Mouse (Mus musculus): Measurements from ENCODE around the gene Fam89b.
"Not testable (repeated sequence)": the region's sequence is repeated elsewhere in the genome, so short reads cannot be mapped to it uniquely, and the experiment has no call there.

Gene Fam89b

DNA sequence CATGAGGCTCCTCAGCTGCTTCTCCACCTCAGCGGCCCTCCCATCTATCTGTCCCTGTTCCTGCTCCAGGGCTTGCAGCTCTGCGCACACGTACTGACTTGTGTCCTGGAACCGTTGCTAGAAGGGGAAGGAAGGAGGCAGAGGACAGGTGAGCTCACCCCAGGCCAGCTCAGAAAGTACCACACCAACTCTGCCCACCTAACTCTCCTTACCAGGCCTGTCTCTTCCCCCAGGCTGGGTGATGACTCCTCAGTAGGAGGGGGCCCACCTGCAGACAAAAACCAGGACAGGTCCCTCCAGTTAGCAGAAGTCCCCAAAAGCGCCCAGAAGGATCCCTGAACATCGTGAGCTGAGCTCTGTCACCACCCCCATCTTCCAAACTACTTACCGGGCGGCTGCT is 18.9 kb downstream of the Fam89b start:
- no peak for DNase-seq (ENCODE audit: low spot score)

DNA sequence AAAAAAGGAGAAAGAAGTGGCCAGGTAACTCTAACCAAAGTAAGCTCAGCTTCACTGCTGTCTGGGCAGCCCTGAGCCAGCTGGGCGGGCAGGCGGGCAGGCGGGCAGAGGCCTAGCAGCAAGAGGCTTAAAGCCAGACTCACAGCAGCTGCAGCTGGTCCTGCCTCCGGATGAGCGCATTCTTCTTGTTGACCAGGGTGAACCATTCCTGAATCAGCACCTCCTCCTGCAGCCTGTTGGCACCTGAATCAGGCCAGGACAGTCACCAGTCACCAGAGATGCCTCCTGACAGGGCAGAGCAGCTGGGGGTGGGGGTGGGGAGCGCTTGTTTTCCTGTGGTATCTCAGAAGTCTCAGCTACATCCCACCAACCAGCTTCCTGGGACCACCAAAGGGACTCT is 19.4 kb downstream of the Fam89b start:
- no peak for DNase-seq (ENCODE audit: low spot score)

DNA sequence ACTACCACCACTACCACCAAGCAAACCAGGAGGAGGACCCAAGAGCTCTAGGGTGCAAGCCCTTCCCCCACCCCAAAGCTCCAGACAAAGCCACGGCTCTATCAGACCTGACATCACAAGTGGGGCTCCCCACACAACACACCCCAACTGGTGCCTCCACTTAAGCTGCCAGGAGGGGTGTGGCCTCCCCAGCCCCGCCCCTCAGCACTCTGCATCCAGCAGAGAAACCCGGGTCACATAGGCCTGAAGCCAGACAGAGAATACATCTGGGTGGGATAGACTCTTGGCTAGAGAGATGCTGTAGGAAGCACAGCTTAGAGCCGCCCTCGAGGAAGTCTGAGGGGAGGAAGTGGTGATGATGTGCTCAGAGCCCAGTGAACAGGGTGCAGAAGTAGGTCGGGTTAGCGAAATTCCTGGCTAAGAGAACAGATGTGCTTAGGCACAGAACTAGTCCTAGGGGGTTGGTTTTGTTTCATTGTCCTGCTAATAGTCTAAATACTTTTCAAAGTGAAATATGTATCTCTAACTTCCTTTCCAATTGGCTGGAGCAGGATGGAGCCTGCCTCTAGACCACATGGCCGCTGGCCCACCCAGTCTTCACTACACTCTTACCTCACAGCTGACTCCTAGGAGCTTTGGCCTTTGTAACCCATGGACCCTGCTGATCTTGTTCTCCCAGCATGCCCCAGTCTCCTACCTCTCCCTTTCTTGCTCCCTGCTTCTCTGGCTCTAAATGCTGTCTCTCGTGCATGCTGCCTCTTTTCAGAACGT is 24.5 kb downstream of the Fam89b start:
- no peak for DNase-seq (ENCODE audit: low spot score)

DNA sequence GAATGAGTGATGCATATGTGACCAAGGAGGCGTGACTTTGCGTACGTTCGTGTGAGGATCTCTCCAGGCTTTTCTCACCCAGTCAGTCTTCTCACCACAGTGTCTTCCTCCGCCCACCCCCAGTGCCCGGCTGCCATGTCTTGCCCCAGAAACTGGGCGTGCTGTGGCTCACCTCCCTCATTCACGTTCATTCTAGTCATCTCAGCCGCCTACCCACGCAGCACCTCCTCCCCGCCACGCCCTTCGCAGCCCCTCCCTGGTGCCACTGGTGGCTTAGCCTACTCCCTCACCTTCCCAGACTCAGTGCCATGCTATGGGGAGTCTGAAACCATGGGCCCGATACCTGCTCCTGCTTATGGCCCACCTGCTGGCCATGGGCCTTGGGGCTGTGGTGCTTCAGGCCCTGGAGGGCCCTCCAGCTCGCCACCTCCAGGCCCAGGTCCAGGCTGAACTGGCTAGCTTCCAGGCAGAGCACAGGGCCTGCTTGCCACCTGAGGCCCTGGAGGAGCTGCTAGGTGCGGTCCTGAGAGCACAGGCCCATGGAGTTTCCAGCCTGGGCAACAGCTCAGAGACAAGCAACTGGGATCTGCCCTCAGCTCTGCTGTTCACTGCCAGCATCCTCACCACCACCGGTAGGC is 25.2 kb downstream of the Fam89b start, which contains the start of gene Kcnk7:
Gene Kcnk7 (plus strand): TSS at position 205 of the 638 bp plus-strand sequence.
- DNase-seq (ENCODE audit: low spot score), result no peak

DNA sequence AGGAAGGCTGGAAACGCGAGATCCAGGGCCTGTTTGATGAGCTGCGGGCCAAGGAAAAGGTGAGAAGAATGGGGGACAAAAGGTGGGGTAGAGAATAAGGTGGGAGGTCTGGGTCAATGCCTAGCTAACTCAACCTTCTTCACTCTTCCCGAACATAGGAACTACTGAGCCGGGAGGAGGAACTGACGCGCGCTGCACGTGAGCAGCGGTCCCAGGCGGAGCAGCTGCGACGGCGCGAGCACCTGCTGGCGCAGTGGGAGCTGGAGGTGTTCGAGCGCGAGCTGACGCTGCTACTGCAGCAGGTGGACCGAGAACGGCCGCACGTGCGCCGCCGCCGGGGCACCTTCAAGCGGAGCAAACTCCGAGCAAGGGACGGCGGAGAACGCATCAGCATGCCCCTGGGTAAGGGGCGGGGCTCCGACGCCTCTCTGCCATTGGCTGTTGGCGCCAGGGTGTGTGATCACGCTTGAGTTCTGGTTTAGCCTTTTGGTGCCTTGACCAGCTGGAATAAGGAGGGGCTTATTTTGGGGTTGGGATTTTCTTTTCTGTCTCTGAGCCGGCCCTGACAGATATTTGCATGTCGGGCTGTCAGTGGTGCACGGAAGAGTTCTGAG is 33.5 kb downstream of the Fam89b start:
- DNase-seq (ENCODE audit: low spot score), result no peak

DNA sequence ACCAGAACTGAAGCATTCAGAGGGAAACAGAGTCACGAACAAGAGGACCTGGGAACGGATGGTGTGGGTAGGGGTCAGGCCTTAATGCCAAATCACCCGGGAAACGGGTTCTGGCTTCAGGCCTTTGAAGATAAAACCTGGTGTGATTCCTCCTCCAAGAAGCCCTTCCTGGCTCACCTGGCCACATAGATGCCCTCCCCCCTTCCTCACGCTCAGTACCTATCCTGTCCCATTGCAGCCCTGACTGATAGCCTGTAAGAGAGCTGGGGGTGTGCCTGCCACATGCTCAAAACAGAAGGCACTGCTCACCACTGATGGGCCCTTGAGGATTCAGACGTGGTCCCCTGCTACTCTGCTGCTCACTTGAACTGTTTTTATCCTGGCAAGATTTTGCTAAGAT is 35.7 kb downstream of the Fam89b start:
- no peak for DNase-seq (ENCODE audit: low spot score)

DNA sequence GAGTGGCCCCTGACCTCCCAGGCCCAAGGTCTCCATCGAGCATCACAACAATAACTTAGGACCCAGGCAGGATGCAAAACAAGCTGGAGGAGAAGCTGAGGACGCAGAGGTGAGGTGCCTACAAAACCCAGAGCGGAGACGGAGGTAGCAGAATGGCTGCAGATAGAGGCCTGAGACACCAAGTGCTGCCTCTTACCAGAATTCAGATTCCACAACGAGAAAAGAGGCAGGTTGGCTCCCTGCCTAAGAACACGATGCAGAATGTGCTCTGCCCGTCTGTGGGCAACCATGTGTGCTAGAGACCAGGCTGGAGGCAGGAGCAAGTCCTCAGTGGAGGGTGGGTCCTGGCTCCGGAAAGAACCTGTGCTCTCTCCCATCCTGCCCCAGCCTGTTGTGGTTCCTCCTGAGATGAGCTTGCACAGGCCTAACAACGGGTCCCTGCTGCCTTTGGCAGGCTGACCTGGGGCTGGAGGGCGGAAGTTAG is 36.5 kb downstream of the Fam89b start:
- no peak for DNase-seq (ENCODE audit: low spot score)

DNA sequence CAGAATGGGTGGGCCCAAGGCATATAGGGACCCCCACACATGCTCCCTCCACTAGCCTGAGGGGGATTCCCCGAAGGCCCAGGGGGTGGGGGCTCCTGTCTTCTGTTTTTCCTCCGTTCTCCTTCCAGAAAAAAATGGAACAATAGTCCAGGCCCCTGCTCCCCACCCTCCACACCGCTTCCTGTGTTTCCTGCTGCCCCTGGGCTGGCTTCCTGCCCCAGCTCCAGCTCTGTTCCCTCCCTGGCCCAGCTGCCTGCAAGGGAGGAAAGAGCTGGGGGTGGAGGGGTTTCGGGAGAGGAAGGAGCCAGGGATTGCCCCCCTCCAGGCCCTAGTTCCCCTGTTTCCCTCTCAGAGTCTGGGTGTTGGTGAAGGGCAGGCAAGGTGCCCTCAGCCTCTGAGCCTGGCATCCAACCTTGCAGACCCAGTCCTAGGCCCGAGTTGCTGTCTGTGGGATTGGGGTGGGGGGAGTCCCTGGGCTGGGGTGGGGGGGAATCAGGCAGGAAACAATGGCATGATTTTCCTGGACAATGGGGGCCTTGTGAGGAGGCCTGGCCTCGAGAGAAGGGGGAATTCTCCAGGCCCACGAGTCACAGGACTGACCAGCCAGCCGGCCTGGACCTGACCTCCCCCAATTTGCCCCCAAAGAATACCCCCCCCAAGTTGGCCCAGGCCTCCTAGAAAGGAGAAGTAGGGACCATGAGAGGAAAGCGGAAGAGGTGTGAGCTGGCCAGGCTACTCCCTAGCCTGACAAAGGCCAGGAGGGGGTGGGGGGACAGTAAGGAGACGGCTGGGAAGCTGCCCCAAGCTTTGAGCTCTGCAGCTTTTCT is 37.2 kb downstream of the Fam89b start:
- no peak for DNase-seq (ENCODE audit: low spot score)

DNA sequence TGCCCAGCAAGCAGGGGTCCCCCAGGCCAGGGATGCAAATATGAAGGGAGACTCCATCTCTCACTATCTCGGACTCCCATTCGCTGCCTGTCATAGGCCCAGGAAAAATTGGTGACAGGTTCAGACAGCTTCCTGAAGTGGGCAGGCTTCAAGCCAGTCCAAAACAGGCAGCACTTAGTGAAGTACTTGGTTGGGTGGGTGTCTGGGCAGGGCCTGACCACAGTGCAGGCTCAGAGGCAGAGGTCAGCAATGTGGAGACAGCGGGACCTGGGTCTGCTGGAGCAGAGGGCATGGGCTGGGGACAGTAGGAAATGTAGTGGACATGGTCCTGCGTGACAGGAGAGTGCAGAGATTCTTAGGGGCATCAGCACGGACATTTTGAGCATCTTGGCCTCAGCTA is 37.9 kb downstream of the Fam89b start:
- no peak for DNase-seq (ENCODE audit: low spot score)

DNA sequence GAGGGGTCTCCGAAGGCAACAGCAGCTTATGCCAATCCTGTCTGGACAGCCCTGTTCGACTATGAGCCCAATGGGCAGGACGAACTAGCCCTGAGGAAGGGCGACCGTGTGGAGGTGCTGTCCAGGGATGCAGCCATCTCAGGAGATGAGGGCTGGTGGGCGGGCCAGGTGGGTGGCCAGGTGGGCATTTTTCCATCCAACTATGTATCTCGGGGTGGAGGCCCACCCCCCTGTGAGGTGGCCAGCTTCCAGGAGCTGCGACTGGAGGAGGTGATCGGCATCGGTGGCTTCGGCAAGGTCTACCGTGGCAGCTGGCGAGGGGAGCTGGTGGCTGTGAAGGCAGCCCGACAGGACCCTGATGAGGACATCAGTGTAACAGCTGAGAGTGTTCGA is 39.1 kb downstream of the Fam89b start:
- DNase-seq (ENCODE audit: low spot score), result no peak

DNA sequence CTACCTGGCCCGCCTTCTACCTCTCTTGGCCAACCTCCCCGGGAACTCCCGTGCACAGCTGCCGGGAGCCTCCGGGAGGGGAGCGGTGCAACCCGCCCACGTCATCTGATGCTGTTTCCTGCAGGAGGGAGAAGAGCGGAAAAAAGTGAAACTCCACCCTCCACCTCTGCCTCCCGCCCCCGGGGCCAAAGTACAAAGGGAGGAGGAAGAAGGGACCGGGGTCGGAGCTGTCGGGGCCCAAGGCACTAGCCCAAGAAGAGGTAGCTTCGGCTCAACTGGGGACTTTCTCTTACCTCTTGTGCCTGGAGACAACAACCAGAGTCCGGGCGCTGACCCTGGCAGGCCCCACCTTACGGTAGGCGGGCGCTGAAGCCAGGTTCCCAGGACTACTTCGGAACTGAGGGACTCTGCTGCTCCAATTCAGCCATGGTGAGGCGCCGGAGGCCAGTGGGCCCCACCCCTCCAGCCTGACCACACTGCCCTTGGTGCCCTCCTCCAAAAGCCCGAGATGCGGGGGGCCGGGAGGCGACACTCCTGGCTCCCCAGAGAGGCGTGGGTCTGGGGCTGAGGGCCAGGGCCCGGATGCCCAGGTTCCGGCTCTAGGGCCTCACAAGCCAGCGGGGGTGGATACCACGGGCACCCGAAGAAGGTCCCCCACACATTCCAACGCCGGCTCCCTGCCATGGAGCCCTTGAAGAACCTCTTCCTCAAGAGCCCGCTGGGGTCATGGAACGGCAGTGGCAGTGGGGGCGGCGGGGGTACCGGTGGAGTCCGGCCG is 39.7 kb downstream of the Fam89b start:
- peak; percentile 95 for DNase-seq (ENCODE audit: low spot score)

DNA sequence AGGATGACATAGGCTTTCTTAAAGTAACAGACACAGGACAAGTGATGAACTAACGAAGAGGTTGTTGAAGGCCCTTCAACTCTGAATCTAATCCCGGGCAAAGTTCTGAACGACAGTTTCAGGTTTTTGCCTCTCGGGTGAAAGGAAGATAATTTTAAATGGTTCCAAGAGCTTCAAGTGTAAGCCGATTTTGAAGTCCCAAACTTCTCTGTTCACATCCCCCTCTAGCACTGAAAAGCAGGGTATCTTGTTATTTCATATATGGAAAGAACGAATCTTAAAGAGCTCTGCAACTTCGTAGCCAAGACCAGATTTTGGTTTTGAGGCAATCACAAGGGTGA is 40.4 kb downstream of the Fam89b start:
- no peak for DNase-seq (ENCODE audit: low spot score)

DNA sequence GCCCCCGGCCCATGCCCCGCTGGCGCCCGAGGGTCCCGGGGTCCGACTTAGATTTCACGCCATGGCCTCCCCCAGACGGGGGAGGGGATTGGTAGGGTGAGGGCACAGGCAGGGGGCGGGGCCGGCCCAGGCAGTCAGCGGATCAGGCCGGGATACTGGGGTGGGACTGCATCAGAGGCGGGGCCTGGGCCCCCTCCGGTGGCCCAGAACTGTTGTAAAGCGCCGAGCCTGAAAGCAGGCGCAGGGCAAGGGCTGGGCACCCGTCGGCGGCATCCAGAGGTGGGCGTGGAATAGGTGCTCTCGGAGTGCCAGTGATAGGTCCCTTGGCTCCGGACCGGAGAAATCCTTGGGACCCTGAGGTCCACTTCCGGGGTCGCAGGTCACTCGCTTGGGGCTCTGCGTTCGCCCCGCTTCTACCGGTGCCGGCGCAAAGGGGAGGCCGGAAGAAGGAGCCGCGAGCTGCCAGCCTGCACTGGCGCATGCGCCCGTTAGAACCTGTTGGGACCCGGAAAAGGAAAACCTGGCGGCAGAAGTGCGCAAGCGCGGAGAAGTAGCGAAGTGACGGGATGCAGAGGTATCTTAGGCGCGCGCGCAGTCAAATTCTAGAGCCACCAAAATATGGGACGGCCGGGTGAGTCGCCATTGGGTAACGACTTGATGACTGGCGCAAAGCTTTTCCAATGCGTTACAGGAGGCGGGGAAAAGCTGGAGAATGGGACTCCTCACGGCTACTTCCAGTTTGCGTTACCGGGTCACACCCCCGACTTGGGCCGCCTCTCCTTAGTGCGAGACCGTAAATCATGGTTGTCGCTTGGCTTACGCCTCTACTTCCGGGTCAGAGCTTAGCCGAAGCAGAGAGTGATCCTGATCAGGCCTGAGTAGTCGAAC is 41.0 kb downstream of the Fam89b start, which contains the start of the genes Map3k11 and Pcnx3:
Gene Map3k11 (plus strand): TSS at position 543 of the 888 bp plus-strand sequence.
Gene Pcnx3 (minus strand): TSS at position 709 of the 888 bp plus-strand sequence.
- peak; percentile 98 for DNase-seq (ENCODE audit: low spot score)

DNA sequence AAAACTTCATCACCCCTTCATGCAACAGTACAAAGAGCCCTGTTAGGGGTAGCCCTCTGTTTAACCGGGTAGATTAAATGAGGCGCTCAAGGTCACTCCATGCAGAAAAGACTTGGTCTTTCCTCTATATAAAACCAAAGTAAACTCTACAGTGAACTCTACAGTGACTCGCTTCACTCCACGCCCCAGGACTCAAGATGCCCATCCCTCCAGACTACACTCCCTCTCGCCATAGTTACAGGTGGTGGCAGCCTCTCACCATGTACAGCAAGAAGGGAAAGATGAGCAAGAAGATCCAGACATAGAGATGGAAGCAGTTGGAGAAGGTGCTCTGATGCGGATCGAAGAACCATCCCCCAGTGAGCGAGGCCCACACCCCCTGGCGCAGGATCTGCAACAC is 41.7 kb downstream of the Fam89b start:
- DNase-seq (ENCODE audit: low spot score), result no peak

DNA sequence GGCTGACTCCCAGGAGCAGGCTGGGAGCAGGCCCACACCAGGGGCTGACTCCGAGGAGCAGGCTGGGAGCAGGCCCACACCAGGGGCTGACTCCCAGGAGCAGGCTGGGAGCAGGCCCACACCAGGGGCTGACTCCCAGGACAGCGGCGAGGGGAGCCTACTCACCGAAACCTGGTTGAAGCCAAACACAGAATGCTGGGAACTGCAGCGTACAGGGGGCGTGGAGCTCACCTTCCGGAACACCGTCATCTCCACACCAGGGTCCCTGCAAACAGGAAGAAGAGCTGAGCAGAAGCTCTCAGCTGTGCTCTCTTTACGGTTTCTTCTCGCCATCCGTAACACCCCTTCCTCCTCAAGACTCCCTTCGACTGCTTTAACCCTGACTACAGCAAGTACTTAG is 42.5 kb downstream of the Fam89b start:
- DNase-seq (ENCODE audit: low spot score), result not testable (repeated sequence)

DNA sequence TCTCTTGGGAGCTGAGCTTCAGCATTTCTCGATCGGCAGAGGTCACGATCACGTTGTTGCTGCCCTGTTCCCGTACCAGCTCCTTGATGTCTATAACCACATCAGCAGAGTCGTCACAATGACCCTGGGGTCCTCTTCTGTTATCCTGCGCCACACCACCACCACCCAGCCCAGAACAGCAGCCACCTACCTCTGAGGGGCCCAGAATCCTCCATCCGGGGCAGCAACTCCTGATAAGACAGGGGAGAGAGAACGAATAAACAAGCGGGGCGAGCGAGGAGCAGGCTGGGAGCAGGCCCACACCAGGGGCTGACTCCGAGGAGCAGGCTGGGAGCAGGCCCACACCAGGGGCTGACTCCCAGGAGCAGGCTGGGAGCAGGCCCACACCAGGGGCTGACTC is 43.0 kb downstream of the Fam89b start:
- DNase-seq (ENCODE audit: low spot score), result no peak

DNA sequence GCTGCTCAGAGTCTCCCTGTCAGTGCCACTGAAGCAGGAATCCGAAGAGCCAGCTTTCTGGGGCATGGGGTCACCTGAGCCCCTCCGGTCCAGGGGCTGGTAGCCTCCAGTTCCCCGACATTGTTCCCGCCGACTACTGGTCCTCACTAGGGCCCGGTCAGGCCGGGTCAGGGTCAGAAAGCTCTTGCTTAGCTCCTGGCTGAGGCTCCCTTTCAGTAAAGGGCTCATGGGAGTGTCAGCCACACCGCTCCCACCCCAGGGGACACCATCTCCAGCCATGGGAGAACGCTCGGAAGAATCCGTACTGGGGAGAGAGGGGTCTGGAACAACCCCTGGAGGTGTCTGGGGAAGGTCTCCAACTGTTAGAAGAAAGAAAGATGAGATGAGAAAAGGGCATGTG is 43.6 kb downstream of the Fam89b start:
- no peak for DNase-seq (ENCODE audit: low spot score)

DNA sequence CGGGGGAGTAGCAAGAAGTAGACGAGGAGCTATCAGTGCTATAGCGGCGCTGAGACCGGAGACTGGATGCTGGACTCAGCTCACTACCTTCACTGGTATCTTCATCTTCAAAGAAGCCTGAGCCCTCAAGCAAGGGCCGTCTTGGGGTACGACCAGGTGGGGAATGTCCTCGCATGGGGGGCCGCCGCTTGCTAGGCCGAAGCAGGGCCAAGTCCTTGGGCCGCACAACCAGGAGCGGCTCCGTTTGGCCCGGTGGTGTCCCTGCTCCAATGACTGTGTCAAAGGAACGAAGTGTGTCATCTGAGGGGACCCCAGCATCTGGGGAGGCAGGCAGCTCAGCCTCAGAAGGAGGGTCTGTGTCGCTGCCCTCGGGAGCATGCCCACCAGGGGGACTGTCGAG is 44.0 kb downstream of the Fam89b start:
- DNase-seq (ENCODE audit: low spot score), result no peak

DNA sequence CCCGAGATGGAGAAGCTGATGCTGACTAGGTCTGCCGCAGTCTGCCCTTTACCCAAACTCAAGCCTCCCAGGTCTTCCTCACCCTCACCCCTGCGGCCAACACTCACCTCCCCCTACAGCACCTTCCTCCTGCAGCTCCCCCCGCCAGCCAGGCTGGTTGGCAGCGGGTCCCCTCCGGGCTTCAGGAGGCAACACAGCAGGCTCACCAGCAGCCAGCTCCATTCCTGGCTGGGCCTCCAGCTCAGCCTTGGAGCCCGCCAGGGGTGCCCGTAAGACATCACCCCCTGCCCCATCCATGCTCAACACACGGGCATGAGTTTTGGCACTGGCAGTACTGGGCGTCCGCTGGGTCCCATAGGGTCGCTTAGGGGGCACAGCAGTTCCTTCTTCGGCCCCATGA is 44.5 kb downstream of the Fam89b start:
- DNase-seq (ENCODE audit: low spot score), result no peak

DNA sequence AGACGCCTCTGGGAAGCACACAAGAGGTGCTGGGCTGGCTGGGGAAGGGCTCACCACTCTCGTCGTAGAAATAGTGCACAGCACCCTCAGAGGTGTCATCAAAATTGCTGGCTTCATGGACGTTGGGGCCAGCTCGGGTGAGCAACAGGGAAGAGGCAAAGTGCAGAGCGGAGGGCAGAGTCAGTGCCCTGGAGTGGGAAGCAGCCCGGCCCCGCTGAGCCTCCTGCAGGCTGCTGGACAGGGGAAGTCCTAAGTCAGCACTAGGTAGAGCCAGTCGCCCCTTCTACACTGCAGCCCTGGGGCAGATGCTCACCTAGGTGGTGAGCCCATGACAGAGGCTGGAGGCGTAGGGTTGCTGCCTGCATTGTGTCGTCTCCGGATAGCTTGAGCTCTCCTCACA is 45.2 kb downstream of the Fam89b start:
- no peak for DNase-seq (ENCODE audit: low spot score)

All from yolk sac, embryonic 10.5 days (tissue).